Mouse (Mus musculus) left cerebral cortex, postnatal 4 days (tissue): ENCODE data around the gene Tmem108. TPM values are rescaled to one million over a fixed set of nuclear protein-coding genes. Genes with fewer than 3 reads are reported as not detected.

Experiments
- DNase-seq: peaks from one replicate; pipeline ENCODE4 v3.0.0-alpha.2; 2022
- intact Hi-C: fragments of 180-260 bp; cut with DNase I; formaldehyde crosslinking; loops from one replicate; pipeline ENCODE4 v1.15.1; 2025
- total RNA-seq, 2 experiments: library from RNA; stranded (reverse); gene quantifications; 2 replicates each; pipeline ENCODE4 v1.2.3; 2021

The Tmem108 gene
- total RNA-seq, 2 experiments from 2014 or later = 58.4 to 59.7 TPM

DNA sequence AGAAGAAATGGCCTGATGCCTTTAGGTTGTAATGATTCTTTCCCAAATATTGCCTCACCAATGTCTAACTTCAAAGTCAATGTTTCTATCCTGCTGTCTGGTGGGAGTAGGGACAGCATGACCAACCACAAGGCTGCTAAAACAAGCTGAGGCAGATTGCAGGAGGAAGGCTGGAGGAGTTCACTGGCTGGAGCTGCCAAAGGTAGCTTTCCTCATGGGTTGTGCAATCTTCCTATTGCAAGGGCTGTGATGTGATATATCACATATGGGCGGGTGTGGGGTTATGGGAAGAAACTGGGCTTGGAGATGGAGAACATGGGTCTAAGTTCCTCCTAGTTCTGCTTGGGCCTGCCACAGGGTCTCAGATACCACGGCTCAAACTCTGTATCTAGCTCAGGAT is 163.8 kb downstream of the Tmem108 start:
- no peak for DNase-seq
- intact Hi-C loops = no loop called here

DNA sequence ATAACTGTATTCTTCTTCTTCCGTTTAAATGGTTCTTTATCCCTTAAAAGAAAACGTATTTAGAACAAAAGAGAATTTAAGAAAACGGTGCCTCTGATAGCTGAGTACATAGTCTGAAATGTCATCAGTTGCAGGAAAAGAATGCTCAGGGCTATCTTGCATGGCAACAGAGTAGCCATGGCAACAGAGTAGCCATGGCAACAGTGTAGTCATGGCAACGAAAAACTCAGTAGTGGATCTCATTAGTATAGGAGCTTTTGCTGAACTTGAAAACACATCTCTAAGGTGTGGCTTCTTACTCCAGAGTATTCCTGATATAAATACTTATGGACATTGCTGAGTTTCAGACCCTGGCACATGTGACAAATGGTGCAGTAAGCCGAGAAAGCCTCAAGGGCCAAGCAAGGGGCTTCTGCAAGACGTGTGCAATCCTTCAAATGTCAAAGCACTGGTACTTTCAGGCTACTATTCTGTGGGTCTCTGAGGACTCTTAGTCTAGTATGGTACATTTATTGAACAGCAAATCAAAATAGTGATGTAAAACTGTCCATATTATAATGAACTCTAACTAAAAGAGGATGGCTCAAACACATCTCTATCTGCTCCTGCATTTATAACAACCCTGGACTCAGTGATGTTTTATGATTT is 166.3 kb downstream of the Tmem108 start:
- peak; percentile 64 for DNase-seq
- intact Hi-C loops = no loop called here

DNA sequence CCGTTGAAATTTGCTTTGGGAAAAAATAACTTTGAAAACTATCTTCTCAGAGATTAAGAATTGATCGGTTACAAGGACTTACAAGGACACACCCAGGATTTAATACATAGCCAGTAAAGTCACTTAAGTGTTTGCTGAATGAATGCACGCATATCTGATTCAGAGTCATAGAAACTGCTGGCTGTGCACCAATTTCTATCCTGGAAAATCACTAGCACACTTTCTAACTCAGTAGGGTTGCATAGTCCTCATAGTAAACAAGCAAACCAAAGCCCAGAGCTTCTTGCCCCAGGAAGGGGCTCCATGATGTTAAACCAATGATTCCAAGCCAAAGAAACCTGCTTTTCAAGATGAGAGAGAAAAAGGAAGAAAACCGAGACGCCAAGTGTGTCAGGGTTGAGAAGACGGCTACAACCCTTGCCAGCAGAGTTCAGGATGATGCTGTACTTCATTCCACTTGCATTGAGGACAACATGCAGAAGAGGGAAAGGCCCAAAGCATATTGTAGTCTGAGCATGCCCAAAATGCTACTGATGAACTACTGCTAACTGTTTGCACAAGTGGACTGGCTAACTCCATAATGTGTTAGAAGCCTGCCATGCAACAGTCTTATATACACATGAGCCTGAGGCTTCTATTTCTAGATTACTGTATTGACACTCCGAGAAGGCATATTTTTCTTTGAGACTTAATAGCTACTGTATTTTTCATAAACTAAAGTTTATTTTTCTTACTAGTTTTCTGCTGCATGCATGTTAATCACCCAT is 167.0 kb downstream of the Tmem108 start:
- no peak for DNase-seq
- intact Hi-C loops = no loop called here

DNA sequence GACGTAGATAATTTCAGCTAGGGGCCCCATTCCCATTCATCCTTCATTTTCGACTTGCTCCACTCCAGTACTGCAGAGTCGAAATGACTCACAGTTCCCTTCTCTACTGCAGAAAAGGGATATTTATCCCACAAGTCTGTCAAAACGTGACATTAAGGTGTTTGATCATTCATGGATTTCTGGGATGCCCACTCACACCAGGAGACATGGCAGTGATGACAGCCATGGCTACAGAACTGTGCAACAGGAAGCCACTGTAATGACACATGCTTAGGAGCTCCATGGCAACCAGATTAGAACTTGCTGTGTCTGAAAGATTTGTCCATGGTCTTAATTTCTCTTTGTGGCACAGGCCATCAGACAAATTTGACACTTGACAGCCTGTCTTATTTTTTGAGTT is 168.6 kb downstream of the Tmem108 start:
- intact Hi-C loops = no loop called here

DNA sequence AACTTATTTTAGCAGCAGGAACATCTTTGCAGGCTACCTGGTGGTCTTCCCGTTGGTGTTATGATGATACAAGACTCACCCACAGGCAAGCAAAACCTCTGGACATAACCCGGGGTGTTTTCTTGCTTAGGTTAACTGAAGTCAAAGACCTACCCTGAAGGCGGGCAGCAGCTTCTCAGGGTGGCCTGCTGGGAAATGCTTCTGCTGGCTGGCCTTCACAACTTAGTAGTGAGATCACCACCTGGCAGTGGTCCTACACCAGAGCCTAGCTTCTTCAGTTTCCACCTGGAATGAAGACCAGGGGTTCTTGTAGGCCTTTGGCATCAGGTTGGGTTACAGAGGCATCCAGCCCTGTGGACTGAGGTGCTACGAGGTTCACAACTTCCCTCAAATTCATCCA is 169.7 kb downstream of the Tmem108 start:
- intact Hi-C loops = no loop called here

More for the DNA sequence above, 168.6 kb downstream of the Tmem108 start:
- no peak for DNase-seq

DNA sequence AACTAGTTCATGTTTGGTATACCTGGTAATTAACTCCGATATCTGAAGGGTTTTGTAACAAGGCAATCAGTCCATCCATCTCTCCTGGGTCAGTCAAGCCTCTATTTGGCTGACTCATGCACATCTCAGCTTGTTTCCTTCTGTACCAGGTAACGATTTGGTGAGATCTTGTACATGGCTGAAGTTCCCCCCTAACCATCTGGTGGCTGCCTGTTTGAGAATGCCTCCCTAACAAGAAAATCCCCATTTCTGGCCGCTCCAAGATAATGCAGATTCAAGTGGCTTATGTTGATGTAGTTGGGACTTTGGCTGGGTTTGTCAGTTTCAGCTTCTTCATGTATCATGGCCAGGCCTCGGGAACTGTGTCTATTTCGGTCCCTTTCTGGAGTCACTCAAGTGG is 170.8 kb downstream of the Tmem108 start:
- no peak for DNase-seq
- intact Hi-C loops = no loop called here

More for the DNA sequence above, 169.7 kb downstream of the Tmem108 start:
- DNase-seq = no peak

DNA sequence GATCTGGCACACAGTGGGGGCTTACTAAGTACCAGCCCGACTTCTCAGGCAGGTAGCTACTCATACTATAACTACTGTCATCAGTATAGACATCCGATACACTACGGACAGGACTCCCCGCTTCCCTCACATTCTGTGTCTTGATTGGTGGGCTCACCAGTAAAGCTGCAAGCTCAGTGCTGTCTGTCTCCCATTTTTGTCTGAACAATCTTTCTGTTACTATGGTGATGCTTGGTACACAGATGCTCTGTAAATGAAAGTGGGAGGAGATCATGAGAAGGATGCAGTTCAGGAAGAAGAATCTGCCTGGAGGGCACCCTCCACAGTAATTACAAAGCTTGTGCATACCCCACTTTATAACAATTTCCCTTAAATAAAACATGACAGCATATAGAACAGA is 176.8 kb downstream of the Tmem108 start:
- DNase-seq = no peak
- intact Hi-C loops = no loop called here

DNA sequence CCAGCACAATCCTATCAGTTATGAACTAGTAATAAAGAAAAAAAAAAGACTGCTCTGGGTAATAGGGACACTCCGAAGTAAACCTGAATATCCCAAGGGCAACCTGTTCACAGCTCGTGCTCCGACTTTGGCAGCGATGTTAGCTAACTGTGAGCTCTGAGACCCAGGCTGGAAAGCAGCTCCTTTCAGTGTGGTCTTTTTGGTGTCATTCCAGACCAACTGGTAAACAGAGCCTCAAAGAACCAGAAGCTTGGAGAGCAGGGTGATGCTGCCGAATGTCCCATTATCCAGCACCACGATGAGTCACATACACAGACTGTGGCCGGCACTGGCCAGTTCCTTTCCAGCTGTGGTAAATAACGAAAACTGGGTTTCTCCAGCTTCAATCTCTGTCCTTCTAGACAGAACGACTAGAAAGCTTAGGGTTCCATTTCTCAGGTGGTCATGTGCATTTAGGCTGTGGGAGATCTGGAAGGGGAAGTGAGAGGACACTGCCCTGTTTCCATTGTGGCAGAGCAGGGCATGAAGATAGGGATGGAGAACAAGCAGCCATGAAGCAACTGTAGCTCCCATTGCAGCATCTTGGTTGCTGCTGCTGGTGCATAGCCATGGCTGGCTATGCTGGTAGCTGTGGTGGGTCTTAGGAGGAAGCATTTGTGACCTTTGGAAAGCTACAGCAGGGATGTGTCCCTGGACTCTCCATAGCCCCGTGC is 179.2 kb downstream of the Tmem108 start:
- DNase-seq = peak; percentile 9
- intact Hi-C loops = no loop called here

DNA sequence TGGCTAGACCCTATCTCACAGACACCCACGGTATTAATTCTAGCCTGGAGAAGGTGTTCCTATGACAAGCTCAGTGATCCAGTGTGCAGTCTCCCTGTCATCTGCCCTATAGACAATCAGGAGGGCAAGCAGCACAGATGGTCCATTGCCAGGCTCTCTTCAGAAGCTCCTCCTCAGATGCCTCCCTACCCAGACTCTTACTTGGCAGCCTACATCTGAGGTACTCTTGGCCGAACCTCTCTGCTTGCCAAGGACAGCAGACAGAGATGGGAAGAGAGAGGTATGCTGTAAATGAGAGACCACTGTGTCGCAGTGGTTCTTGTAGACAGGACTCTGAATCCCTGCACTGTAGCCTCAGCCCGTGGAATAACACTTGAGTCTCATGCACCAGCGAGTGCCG is 181.0 kb downstream of the Tmem108 start:
- DNase-seq = peak; percentile 45
- intact Hi-C loops = no loop called here

DNA sequence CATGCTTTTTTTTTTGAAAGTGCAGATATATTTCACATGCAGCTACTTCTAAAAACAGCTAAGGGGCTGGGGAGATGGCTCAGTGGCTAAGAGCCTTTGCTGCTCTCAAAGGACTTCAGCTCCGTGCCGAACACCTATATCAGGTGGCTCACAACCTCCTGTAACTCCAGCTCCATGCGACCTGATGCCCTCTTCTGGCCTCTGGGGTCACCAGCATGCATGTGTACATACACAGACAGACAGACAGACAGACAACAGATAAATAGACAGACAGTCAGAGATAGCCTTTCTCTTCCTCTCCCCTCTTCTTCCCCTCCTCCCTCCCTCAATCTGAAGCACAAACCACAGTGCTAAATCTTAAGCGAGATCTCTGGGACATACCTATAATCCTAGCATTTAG is 181.5 kb downstream of the Tmem108 start:
- intact Hi-C loops = no loop called here
- DNase-seq = no peak

DNA sequence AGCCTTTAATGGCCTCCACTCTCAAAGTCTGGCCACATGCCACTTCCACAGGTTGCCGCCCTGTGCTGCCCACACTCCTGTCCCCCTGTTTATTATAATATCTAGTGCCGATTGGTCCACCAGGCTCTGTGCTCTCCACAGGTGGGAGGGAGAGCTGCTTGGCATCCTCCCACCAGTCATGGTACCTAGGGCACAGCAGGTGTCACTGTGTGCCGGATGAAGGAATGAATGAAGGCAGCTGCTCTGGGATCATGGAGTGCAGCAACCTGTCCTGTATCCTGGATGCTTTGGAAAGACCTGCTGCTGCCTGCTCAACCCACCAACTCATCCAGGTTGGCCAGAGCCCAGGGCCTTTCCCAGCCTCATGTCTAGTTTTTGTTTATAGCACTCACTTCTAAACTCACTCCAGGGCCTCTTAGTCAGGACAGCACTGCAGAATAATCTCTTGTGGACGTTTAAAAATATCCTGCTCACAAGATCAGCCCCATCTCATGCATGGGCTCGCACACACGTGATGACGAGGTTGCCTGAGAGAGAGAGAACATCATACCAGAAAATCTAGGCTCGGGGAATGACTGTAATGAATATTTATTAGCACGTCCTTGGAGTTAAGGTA is 182.1 kb downstream of the Tmem108 start:
- DNase-seq = peak; percentile 61
- intact Hi-C loops = no loop called here

DNA sequence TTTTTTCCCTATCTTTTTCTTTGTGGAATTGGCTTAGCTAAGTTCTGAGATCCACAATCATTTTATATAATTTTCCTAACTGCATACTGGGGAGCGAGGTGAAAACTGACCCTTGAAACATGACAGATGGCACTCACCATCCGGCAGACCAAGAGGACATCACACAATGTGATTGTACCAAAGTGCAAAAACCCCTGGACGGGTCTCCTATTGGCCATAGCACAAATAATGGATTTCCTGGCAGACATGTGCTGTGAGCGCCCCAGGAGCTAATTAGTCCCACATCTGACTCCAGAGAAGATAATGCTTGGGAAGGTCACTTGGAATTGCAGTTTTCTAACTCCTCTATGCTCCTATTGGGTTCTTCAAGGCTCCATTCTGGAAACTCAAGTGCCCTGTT is 183.9 kb downstream of the Tmem108 start:
- peak; percentile 18 for DNase-seq
- intact Hi-C loops = no loop called here

DNA sequence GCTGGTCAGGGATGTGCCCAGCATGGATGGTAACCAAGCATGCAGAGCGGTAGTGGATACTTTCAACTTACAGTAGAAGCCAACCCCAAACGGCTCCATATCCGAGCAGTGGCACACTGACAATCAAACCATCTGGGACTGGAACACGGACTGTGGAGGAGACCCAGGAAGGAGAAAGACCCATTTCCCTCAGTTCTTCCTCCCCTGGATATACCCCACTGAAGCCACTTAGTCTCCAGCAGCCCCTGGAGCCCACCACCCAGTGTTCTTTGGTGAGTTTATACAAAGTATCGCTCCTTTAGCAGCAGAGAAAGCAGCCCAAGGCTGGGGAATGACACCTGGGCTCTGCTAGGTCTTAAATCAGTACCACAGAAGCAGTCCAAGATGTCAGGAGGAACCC is 184.5 kb downstream of the Tmem108 start:
- intact Hi-C loops = no loop called here
- DNase-seq = no peak

DNA sequence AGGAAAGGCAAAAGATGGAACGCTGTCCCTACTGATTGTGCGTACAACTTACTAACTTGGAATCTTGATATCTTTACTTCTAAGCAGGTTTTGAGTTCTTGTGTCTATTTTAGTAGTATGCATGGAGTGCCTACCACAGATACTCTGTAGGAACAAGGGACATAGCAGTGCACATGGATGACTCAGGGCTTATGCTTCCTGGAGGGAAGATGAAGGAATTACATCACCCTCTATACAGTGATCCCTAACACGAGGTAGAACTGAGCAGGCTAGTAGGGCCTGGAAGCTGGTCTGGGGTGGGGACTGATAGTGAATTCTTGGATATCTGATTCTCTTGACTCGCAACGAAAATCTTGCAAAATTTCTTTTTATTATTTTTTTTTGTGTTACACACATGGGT is 185.7 kb downstream of the Tmem108 start:
- intact Hi-C loops = no loop called here
- DNase-seq = no peak

DNA sequence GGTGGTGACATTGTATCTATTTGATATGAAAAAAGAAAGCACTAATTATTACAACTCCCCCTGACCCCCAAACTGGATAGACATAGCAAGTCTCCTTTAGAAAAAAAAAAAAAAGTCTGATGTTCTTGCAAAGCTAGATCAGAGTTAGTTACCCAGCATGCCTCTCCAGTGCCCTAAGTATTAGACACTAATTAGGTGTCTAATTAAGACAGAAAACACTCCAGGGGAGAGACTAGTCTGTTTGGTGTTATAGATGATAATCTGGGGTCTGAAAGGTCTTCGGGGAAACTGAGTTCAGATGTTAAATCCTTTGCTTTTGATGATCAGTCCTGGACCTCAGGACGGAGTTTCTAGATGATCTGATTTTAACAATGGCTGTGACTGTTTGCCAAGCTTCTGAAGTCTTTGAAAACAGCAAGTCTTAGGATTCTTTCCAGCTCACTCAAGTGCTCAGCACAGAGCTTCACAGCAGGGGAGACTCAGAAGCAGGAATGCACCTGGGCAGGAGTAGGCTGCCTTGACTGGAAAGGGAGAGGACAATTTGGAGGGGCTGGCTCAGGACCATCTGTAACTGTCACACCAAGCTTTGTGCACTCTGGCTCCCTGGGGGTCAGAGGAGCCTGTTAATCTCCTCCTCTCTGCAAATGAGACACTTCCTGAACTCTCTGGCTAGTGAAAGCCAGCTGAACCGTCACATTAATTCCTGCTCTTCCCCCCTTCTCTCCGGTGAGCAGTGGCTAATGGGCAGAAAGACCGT is 187.5 kb downstream of the Tmem108 start:
- DNase-seq = peak; percentile 67
- intact Hi-C loops = no loop called here

DNA sequence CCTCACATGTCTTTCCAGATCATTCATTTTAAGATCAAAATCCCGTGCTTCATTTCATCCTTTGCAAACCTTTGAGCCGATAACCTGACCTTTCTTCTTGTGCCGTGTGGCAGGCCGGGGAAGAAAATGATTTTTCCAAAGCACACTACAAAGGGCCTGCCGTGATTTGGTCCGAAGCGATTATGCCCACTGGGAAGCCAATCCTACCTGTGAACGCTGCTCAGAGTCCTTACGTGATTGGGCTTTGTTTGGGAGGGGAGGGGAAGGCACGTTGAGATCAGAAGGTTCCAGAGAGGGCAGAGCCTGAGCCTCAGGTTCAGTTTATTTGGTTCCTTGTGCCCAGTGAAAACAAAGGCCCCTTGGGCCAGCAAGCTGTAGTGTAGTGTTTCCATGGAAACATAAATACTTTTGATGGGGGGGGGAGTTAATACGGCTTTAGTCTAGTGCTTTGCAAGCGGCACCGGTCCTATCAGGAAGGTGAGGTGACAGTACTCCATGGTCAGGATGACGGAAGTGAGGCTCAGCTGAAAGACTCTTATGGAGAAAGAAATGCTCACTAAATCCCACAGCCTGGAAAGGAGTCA is 191.4 kb downstream of the Tmem108 start:
- intact Hi-C loops = no loop called here
- no peak for DNase-seq

DNA sequence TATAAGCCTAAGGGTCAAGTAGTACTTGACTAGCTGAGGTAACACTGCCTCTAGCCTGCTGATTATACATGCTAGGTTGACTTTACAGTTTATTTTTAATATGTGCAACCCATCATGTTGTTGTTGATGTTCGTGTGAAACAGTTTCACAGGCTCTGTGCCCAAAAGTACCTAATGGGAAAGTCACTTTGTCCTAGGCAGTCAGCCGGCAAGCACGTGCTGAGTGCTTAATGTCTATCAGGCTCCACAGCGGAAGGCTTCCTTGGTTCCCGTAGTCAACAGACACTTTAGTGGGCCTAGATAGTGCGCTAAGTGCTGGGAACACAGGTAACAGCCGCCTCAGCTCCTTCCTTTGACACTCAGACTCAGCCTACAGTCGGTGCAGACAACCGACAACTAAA is 192.7 kb downstream of the Tmem108 start:
- intact Hi-C loops = no loop called here
- DNase-seq = no peak

DNA sequence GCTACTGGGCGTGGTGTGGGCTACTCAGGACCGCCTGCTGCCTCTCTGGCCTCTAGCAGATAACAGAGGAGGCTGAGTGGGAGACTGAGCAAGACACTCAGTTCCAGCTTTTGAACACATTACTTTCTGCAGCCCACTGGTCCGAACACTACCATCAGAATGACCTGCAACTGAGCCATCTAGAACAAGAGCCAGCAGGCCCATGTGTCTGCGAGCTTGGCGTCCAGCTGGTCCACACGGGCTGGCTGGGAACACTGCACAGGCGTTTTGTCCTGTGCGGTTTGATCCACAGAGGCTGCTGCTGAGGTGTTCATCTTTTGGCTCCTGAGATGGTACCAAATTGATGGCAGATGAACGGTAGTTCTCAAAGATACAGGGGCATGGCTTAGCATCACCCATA is 196.5 kb downstream of the Tmem108 start:
- intact Hi-C loops = no loop called here
- no peak for DNase-seq

DNA sequence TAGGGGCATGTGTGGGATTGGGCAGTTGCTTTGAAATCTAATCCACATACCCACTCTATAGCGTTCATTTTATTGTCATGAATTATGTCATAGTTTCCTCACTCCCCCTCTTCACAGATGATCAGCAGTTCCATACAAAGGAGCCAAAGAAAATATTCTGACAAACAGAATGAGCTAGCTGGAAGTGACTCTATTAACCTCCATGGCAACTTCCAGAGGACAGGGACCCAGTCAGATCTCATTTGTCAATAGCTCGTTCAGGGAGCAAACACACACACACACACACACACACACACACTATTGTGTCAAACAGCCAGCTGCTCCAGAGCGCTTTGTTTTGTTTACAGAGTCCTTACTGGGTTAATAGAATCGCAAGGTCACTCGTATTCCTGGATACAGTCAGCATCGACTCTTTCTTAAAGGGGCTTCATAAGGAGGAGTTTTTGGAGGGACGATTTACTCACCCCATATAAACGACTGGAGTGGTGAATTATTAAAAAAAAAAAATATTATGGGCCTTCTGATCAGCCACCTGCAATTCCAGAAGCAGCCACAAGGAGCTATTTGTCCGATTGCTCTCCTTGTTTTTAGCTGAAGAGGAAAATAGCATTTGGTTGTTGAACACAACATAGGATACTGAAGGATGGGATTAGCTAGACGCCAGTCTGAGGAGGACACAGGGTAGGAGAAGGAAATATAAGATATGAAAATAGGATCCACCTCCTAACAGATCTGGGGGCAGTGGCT is 197.6 kb downstream of the Tmem108 start:
- DNase-seq = peak; percentile 62
- intact Hi-C loops = no loop called here

DNA sequence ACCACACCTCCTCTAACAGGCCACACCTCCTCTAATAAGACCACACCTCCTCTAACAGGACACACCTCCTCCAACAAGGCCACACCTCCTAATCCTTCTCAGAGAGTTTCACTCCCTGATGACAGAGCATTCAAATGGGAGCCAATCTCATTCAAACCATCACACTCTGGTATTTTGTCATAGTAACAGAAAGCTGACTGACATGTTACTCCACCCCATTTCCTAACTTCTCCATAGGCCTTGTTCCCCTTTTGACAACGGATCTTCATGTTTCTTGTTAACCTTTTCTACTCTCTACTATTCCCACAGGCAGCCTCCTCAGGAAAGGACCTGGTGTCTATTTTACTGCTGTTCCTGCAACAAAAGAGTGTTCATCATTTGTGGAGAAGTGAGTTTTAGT is 199.6 kb downstream of the Tmem108 start:
- no peak for DNase-seq
- intact Hi-C loops = no loop called here
